Mouse (Mus musculus) embryo, embryonic 10 days (tissue): Measurements from ENCODE around the gene Tbx15.
"Not testable (repeated sequence)": the region's sequence is repeated elsewhere in the genome, so short reads cannot be mapped to it uniquely, and the experiment has no call there.

Experiments used
- DNase-seq: peaks from one replicate; pipeline ENCODE4 v3.0.0-alpha.2; 2015; ENCODE audit warnings: low spot score

The Tbx15 gene

GRCm38 (mm10) chr3:99266752-99267303 is 26.6 kb downstream of the Tbx15 start:
- DNase-seq, result no peak

GRCm38 (mm10) chr3:99277973-99278580 is 37.9 kb downstream of the Tbx15 start:
- DNase-seq, result peak; percentile 35

DNA sequence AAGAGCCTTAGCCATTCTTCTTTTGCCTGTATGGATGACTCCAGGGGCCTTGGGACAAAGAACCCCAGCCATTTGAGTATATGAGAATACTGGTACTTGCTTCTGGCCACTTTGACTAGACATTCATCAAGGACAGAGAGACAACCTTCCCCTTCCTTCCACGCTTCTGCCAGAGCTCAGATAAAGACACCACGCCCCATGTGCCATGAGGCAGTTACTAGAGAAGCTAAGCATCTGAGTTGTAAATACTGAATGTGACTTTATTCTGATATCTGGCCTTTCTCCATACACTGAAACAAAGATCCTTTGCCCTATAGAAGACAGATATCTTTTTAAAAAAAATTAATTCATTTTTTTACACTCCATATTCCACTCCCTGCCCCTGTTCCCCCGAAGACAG is 39.5 kb downstream of the Tbx15 start:
- DNase-seq, result no peak

- DNase-seq, result no peak
Measured at GRCm38 (mm10) chr3:99281453-99281852, 41.3 kb downstream of the Tbx15 start.

DNA sequence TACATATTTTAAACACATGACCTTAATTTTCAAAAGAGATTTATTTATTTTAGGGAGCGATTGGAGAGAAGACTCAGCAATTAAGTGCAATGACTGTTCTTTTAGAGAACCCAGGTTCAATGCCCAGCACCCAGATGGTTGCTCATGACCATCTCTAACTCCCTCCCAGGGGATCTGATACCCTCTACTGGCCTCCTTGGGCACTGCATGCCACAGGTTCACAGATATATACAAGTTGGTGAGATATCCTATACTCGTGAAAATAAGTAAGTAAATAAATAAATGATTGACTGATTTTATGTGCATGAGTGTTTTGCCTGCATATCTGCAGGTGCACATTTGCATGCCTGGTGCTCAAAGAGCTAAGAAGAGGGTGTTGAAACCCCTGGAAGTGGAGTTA is 48.1 kb downstream of the Tbx15 start:
- no peak for DNase-seq

- no peak for DNase-seq
Measured at GRCm38 (mm10) chr3:99290064-99290702, 50.0 kb downstream of the Tbx15 start.

- no peak for DNase-seq
Measured at GRCm38 (mm10) chr3:99290878-99291277, 50.7 kb downstream of the Tbx15 start.

DNA sequence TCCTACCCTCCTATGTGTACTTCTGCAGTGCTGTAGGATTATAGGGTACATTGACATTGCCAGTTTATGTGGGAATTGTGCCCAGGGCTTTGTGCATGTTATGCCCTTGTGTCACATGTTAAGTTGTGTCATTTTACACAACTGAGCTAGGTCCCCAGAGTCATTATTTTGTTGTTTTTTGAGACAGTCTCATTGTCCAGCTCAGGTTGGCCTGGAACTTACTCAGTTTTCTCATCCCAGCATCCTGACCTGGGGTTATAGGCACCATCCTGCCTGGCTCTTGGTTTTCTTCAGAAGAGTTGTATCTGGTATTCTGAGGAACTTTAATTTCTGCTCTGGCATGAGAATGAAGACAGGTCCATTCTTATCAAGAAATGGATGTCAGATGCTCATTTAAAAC is 51.2 kb downstream of the Tbx15 start:
- DNase-seq, result no peak

DNA sequence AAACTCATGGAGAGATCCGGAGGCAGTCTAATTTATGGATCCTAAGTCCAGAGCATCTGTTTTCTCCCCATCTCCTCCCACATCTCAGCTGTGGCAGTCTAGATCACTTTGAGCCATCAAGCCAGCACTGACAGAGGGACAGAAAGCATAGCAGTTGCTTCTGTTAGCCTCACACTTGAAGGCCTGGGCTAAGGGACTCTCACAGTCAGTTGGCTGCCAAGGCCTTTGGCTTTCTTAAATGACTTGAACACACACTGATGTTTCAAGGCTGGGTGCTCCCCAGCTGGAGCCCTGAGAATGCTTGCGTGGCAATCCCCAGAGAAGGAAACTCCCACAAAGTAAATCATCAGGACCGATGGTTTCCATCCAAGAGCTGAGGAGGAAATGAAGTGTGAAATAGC is 52.4 kb downstream of the Tbx15 start:
- DNase-seq, result no peak

- DNase-seq, result not testable (repeated sequence)
Measured at GRCm38 (mm10) chr3:99294209-99294608, 54.0 kb downstream of the Tbx15 start.

GRCm38 (mm10) chr3:99295301-99295700 is 55.1 kb downstream of the Tbx15 start:
- no peak for DNase-seq

DNA sequence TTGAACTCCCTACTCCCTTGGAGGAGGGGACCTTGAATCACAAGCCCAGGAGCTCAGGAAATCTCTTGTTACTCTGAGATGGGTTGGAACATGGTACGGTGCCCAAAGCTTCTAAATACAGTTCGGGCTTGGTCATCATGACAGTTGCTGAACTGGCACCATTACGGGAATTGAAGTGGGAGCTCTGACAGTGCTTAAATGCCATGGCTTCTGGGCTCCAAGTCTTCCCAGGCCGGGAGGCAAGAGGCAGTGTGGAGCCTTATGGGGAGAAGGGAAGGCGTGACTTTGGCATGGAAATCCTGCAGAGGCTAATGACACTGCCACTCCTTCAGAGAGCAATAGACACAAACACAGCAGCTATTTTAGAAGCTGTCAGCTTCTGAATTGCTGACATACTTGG is 56.0 kb downstream of the Tbx15 start:
- no peak for DNase-seq

DNA sequence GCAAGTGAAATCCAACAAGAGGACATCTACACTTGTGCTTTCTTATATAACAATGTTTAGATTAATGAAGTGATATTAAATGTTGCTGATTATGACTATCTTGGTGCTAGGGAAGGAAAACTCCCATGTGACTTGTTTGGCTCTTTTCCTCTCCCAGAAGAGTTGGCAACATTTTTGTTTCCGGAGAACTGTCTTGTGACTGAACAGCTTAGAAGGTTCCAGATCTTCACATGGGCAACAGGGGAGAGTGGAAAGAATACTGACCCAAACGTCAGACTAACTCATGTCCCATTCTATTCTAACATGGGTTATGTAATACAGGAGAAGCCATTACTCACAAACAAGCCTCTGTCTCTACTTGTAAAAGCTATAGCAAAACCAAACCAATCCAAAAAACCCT is 60.7 kb downstream of the Tbx15 start:
- no peak for DNase-seq

GRCm38 (mm10) chr3:99310877-99311276 is 70.7 kb downstream of the Tbx15 start:
- peak; percentile 77 for DNase-seq

GRCm38 (mm10) chr3:99311943-99312635 is 71.9 kb downstream of the Tbx15 start:
- peak; percentile 60 for DNase-seq

GRCm38 (mm10) chr3:99322345-99322744 is 82.2 kb downstream of the Tbx15 start:
- DNase-seq, result no peak

DNA sequence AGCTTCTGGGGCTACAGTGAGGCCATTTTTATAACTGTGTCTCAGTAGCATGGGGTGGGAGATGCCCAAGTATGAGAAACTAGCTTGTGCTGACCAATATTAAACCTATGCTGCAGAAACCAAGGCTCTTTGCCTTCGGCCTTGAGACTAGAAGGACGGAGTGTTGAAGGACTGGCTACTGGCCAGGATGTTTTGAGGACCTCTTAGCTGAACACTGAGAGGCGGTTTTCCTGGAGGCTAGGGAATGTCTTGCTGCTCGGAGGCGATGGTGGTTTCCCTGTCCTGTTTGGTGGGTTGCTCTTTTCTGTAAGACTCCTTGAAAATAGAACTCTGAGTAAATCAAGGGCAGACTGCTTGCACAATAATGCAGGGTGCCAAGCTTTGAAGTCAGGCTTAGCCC is 89.1 kb downstream of the Tbx15 start:
- no peak for DNase-seq

DNA sequence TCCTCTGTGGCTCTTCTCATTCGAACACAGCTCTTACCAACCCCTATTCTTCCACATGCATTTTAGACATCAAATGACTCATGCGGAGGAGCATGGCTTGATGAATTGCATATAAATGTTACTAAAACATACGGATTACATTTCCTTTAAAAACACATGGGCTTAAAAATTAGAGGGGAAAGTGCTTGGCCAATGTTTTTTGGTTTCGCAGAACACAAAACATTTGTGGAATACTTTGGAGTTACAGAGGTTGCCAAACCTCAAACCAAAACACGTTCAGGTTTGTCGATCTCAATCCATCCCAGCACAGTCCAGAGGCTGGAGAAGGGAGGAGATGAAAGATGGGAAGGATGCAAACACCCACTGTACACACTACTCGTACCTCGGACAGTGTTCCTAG is 90.9 kb downstream of the Tbx15 start:
- DNase-seq, result no peak

GRCm38 (mm10) chr3:99336866-99337265 is 96.7 kb downstream of the Tbx15 start:
- DNase-seq, result no peak

DNA sequence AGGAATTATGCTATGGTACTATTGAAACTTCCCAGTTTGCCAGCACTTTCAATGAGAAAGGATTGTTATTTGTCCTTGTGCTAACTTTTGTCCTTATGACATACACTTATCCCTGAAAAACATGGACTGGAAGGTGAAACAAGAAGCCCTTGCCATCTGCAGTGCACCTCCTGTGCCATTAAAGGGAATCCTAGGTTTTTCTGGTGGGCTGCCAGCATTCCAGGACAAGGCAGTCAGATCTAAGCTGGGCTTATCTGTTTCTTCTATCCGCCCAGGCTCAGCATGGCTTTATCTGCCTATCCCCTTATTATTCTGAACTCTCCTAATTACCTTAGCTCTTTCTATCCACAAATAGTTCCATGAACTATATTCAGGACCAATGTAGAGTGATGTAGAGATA is 98.6 kb downstream of the Tbx15 start:
- DNase-seq, result no peak

DNA sequence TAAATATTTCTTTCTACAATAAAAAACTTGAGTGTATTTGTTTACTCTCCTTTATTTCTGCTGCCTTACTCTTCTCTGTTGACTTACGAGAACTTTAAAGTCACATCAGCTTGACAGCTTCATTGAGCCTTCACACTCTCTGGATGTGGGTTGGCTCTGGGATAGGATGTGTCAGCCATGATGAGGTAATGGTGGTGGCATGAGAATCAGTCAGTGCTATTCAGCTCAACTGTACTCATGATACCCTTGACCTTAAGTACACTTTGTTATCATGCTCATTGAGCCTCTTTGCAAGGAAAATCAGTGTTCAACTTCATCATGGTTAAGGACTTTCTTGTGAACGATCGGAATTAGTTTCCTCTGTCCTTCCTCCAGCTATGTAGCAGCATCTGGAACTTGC is 99.8 kb downstream of the Tbx15 start:
- DNase-seq, result no peak

DNA sequence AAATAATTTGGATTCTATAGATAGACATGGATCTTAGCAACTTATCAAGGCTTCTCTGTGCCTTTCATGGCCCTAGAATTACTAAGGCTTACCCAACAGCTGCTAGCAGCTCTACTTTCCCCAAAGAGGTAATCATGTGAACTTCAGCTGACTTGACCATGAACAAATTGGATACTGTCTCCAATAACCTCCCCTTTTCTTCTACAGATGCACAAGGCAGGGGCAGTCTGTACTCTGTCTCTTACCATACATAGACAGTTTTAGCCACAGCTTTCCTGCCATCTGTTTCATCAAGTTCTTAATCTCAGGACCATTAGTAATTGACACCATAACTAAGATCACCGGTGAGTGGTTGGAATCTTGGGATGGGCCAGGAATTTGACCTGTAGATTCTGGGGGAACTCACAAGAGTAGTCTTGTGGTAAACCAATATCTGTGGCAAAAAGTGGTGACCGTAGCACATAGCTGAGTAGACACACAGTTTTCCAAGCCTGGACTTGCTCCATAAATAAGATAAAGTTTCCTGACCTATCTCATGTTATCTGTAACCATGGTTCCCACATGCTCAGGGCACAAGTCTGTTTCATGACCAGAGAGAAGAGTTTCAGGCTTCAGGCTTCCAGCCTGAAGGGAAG is 139.6 kb downstream of the Tbx15 start:
- no peak for DNase-seq

GRCm38 (mm10) chr3:99387127-99387526 is 146.9 kb downstream of the Tbx15 start:
- no peak for DNase-seq
